Comparison of ENCODE assay signal across 10 mouse cellular contexts in the genomic region with DNA sequence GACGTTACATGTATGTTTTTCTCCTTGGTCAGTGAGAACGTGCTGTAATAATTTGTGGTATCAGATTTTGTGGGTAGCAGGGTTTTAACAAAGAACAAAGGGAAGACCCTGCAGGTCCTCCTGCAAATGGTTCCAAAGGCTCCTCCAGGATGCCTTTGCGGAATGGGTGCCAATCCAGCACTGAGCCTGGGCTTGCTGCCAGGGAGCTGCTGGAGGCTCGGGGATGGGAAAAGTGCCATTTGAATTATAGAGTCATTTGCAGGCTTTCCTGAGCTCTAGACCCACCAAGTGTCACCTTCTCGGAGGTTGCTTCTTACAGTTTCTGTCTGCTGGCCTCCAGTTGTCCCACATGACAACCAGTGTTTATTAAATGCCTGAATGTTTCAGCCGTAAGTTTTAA. TPM values are rescaled to one million over a fixed set of nuclear protein-coding genes. Genes with fewer than 3 reads are reported as not detected.
DNase-seq lines count a peak whose midpoint lies in the region; ATAC-seq and TF ChIP-seq lines count a peak whose summit lies in the region.
"Had no signal": no experiment of that assay in that cellular context is flagged by ENCODE, and none has a peak within 500 bp of the region (broad histone marks: within the 10 kb centered on the region; RNA-seq: fewer than 3 reads in every experiment).

No protein-coding gene starts in this region.

- H3K9ac ChIP-seq in lung, embryonic 14.5 days = no peak overlapping the region
- H3K9ac ChIP-seq: stomach, embryonic 15.5 days had no signal

- H3K4me3 ChIP-seq in lung, embryonic 14.5 days (ENCODE audit: low read depth, low read length) = no peak overlapping the region
- H3K4me3 ChIP-seq in lung, adult 2 months (replicated peaks; ENCODE audit: extremely low read depth, low read depth, low read length) = no peak overlapping the region
- H3K4me3 ChIP-seq: stomach, embryonic 15.5 days had no signal

- no peaks in the 10 kb centered on the region for H3K27me3 ChIP-seq in lung, embryonic 14.5 days (ENCODE audit: insufficient read depth, low read length)
- H3K27me3 ChIP-seq: stomach, embryonic 15.5 days had no signal

- TF ChIP-seq POLR2A in lung, adult 2 months (IDR thresholded peaks at IDR 0.05; ENCODE audit: borderline replicate concordance, extremely low read depth, low read depth, low read length) = no peak

- peak; percentile 84 for DNase-seq in lung, embryonic 14.5 days
- no peak for DNase-seq in lung, adult 2 months
- DNase-seq in cerebellum, adult 11 months = peak; percentile 81
- peak; percentile 67 for DNase-seq in gastrocnemius, postnatal 10 days
- peak; percentile 78 to 79 for DNase-seq in layer of hippocampus, postnatal 10 days (ENCODE audit: low spot score in 2 of 2)
- DNase-seq in right cerebral cortex, adult 2 months (ENCODE audit: low spot score in 2 of 2) = peak; percentile 81
- DNase-seq in thymus, postnatal 10 days (ENCODE audit: low spot score in 2 of 2) = no peak

- no peak for ATAC-seq in lung, embryonic 14.5 days (ENCODE audit: insufficient read depth)
- no peak for ATAC-seq in inflammation-experienced regulatory T-cells, adult 6 months

- no peaks in the 10 kb centered on the region for H3K4me1 ChIP-seq in lung, embryonic 14.5 days (ENCODE audit: insufficient read depth)
- no peaks in the 10 kb centered on the region for H3K4me1 ChIP-seq in lung, adult 2 months (ENCODE audit: control insufficient read depth, insufficient read depth, low read length)
- H3K4me1 ChIP-seq: stomach, embryonic 15.5 days had no signal

- no peaks in the 10 kb centered on the region for H3K36me3 ChIP-seq in lung, embryonic 14.5 days (ENCODE audit: insufficient read depth)

- H3K27ac ChIP-seq in lung, embryonic 14.5 days (ENCODE audit: low read depth) = no peak overlapping the region
- H3K27ac ChIP-seq: stomach, embryonic 15.5 days had no signal

- no peak for TF ChIP-seq CTCF in lung, embryonic 14.5 days (IDR thresholded peaks at IDR 0.05; ENCODE audit: low read depth)
- TF ChIP-seq CTCF in lung, adult 2 months (IDR thresholded peaks at IDR 0.05; ENCODE audit: insufficient read depth, low read length) = no peak

- no peaks in the 10 kb centered on the region for H3K9me3 ChIP-seq in lung, embryonic 14.5 days (ENCODE audit: low read depth, low read length)
- H3K9me3 ChIP-seq: stomach, embryonic 15.5 days had no signal

- H3K4me2 ChIP-seq in lung, embryonic 14.5 days = no peak overlapping the region
- H3K4me2 ChIP-seq: stomach, embryonic 15.5 days had no signal

- 41% methylated on average over 6 of the region's 6 CpGs for WGBS in lung, embryonic 14.5 days
- 41% methylated on average over 6 of the region's 6 CpGs for WGBS in lung, adult 2 months

RNA-seq across cellular contexts. Expression of a gene that starts 33.9 kb away (rescaled TPM):
- polyA plus RNA-seq in lung, embryonic 14.5 days (2014; fragmentation: Nextera tagmentation; extraction: Ambion mirVana) = 0.58 and 1.1 TPM in 2 replicates
- 1.6 TPM in 2 replicates for polyA plus RNA-seq in lung, adult 2 months (2012; rRNA removed)
- not detected for total RNA-seq in gastrocnemius, postnatal 10 days (2021)
- 1 to 10 TPM; 2.0 to 2.3 TPM for total RNA-seq in layer of hippocampus, postnatal 10 days (2021)
- not detected for polyA plus RNA-seq in inflammation-experienced regulatory T-cells, adult 6 months (2017; shearing (Covaris generic))
- polyA plus RNA-seq: liver, embryonic 16.5 days had no signal

Comparison
In these comparisons a context has a peak if more than half of its experiments do, and no peak if none do; other contexts are left out.
1. DNase-seq: peak in lung, embryonic 14.5 days (single experiment), cerebellum, adult 11 months (single experiment), gastrocnemius, postnatal 10 days (single experiment), layer of hippocampus, postnatal 10 days (2 of 2) and right cerebral cortex, adult 2 months (2 of 2); none in lung, adult 2 months (single experiment) and thymus, postnatal 10 days (0 of 2).